ENCODE assay signal across 8 mouse cellular contexts in genomic region chr11:75652942-75653684, GRCm38 (mm10). TPM values are rescaled to one million over a fixed set of nuclear protein-coding genes. Genes with fewer than 3 reads are reported as not detected.
DNase-seq lines count a peak whose midpoint lies in the region; ATAC-seq and TF ChIP-seq lines count a peak whose summit lies in the region.

No protein-coding gene starts in this region.

- peak overlapping the region; percentile 91 for H3K27ac ChIP-seq in stomach, embryonic 16.5 days (ENCODE audit: low read length)

- TF ChIP-seq CTCF in G1E (IDR thresholded peaks at IDR 0.05; ENCODE audit: low read depth, low read length), result no peak

- ATAC-seq in G1E (ENCODE audit: extremely low read depth, insufficient number of reproducible peaks, low FRiP score, poor library complexity, severe bottlenecking), result no peak
- peak; percentile 2 for ATAC-seq in granulocyte monocyte progenitor cell, adult 5-6 weeks (replicated peaks; ENCODE audit: poor library complexity, severe bottlenecking)
- ATAC-seq in stomach, embryonic 16.5 days (ENCODE audit: insufficient read depth, low FRiP score), result no peak

- H3K9ac ChIP-seq in stomach, embryonic 16.5 days (ENCODE audit: low read length), result peak overlapping the region; percentile 78

- peaks cover 18% of the 10 kb centered on the region for H3K36me3 ChIP-seq in G1E (replicated peaks)
- H3K36me3 ChIP-seq in stomach, embryonic 16.5 days (ENCODE audit: control insufficient read depth, insufficient read depth, low read length), result no peaks in the 10 kb centered on the region

- peak overlapping the region; percentile 80 for H3K4me3 ChIP-seq in G1E (ENCODE audit: low read depth, low read length)
- peak overlapping the region; percentile 63 for H3K4me3 ChIP-seq in stomach, embryonic 16.5 days (replicated peaks; ENCODE audit: low read length)

- 35% methylated on average over 14 of the region's 14 CpGs for WGBS in stomach, embryonic 16.5 days

- H3K4me1 ChIP-seq in G1E (ENCODE audit: insufficient read depth, low read depth, low read length), result peaks cover 80% of the 10 kb centered on the region
- peaks cover 51% of the 10 kb centered on the region for H3K4me1 ChIP-seq in stomach, embryonic 16.5 days (ENCODE audit: control insufficient read depth, insufficient read depth, low read length)

- H3K4me2 ChIP-seq in stomach, embryonic 16.5 days (ENCODE audit: low read depth, low read length), result peak overlapping the region; percentile 87

- no peaks in the 10 kb centered on the region for H3K9me3 ChIP-seq in G1E (replicated peaks)
- H3K9me3 ChIP-seq in stomach, embryonic 16.5 days (replicated peaks; ENCODE audit: control insufficient read depth, low read length), result no peaks in the 10 kb centered on the region

- DNase-seq in 3134 (ENCODE audit: extremely low read depth, insufficient read length, low spot score), result peak; percentile 48
- no peak for DNase-seq in G1E (ENCODE audit: low spot score)
- peak; percentile 61 to 67 for DNase-seq in kidney, adult 8-10 months
- peak; percentile 64 for DNase-seq in lung, postnatal 10 days
- DNase-seq in layer of hippocampus, postnatal 25 days (ENCODE audit: extremely low spot score in 1 of 2, low spot score in 1 of 2), result no peak
- DNase-seq in T-cell, adult 2 months (ENCODE audit: low spot score), result no peak

- H3K27me3 ChIP-seq in G1E (ENCODE audit: insufficient read depth, low read length), result no peaks in the 10 kb centered on the region
- H3K27me3 ChIP-seq in stomach, embryonic 16.5 days (ENCODE audit: control insufficient read depth, insufficient read depth, low read length), result no peaks in the 10 kb centered on the region

RNA-seq across cellular contexts. Expression of gene Myo1c, which starts 2.8 kb away (rescaled TPM):
- total RNA-seq in G1E (2014; fragmentation: Nextera tagmentation) (29.3 and 35.0 TPM in 2 replicates), G1E (2017) (23.2 and 24.0 TPM in 2 replicates)
- polyA plus RNA-seq in G1E (2012), result 25.6 and 38.6 TPM in 2 replicates
- 21.2 and 22.1 TPM in 2 replicates for total RNA-seq in granulocyte monocyte progenitor cell, adult 5-6 weeks (2014; fragmentation: Nextera tagmentation)
- 9.7 and 14.8 TPM in 2 replicates for total RNA-seq in granulocyte monocyte progenitor cell, adult 5-6 weeks (2017)
- 70.5 and 74.3 TPM in 2 replicates for polyA plus RNA-seq in stomach, embryonic 16.5 days (2015; fragmentation: Nextera tagmentation; extraction: Ambion mirVana)
- 10 to 100 TPM; 11.8 to 18.6 TPM for total RNA-seq in layer of hippocampus, postnatal 25 days (2021)

RNA-seq across cellular contexts. Expression of gene Inpp5k, which starts 22.3 kb away (rescaled TPM):
- 42.2 and 56.7 TPM in 2 replicates for total RNA-seq in G1E (2014; fragmentation: Nextera tagmentation)
- total RNA-seq in G1E (2017), result 26.0 and 29.9 TPM in 2 replicates
- 29.8 and 40.2 TPM in 2 replicates for polyA plus RNA-seq in G1E (2012)
- 37.3 and 40.0 TPM in 2 replicates for total RNA-seq in granulocyte monocyte progenitor cell, adult 5-6 weeks (2014; fragmentation: Nextera tagmentation)
- total RNA-seq in granulocyte monocyte progenitor cell, adult 5-6 weeks (2017), result 26.0 and 35.6 TPM in 2 replicates
- 20.6 and 24.2 TPM in 2 replicates for polyA plus RNA-seq in stomach, embryonic 16.5 days (2015; fragmentation: Nextera tagmentation; extraction: Ambion mirVana)
- total RNA-seq in layer of hippocampus, postnatal 25 days (2021), result 10 to 100 TPM; 40.6 to 46.7 TPM

RNA-seq across cellular contexts. Expression of gene Crk, which starts 25.9 kb away (rescaled TPM):
- 44.1 and 45.6 TPM in 2 replicates for total RNA-seq in G1E (2014; fragmentation: Nextera tagmentation)
- total RNA-seq in G1E (2017), result 52.5 and 61.2 TPM in 2 replicates
- 98.0 and 129 TPM in 2 replicates for polyA plus RNA-seq in G1E (2012)
- 23.8 and 31.7 TPM in 2 replicates for total RNA-seq in granulocyte monocyte progenitor cell, adult 5-6 weeks (2014; fragmentation: Nextera tagmentation)
- total RNA-seq in granulocyte monocyte progenitor cell, adult 5-6 weeks (2017), result 33.2 and 38.1 TPM in 2 replicates
- 106 and 107 TPM in 2 replicates for polyA plus RNA-seq in stomach, embryonic 16.5 days (2015; fragmentation: Nextera tagmentation; extraction: Ambion mirVana)
- total RNA-seq in layer of hippocampus, postnatal 25 days (2021), result 100 to 1,000 TPM; 118 to 134 TPM

Comparison
In these comparisons a context has a peak if more than half of its experiments do, and no peak if none do; other contexts are left out.
1. DNase-seq: peak in 3134 (single experiment), kidney, adult 8-10 months (2 of 2) and lung, postnatal 10 days (single experiment); none in G1E (single experiment), layer of hippocampus, postnatal 25 days (0 of 2) and T-cell, adult 2 months (single experiment).